Mouse (Mus musculus): Measurements from ENCODE around the gene Rap1a. TPM values are rescaled to one million over a fixed set of nuclear protein-coding genes. Genes with fewer than 3 reads are reported as not detected.

The Rap1a gene
- total and polyA plus RNA-seq, 3 experiments: 17.7 to 121 (median 97.7) TPM

- DNase-seq (ENCODE audit: low spot score) (peak; percentile 70), ATAC-seq (ENCODE audit: extremely low read depth, insufficient number of reproducible peaks, low FRiP score, poor library complexity, severe bottlenecking) (peak; percentile 54)
- H3K27me3 ChIP-seq (ENCODE audit: insufficient read depth, low read length): peaks cover 6% of the 10 kb centered on the region; the same call in 1 of the 2 replicates
- TF ChIP-seq TAL1 (conservative IDR thresholded peaks at IDR 0.05; ENCODE audit: low read depth, low read length) (0 out of 2 replicates have a peak, but pooled peaks have one; percentile 7), GATA1 (IDR thresholded peaks at IDR 0.05; ENCODE audit: borderline replicate concordance, low read length) (no peak), GATA2 (IDR thresholded peaks at IDR 0.05; ENCODE audit: borderline replicate concordance, low read depth, low read length) (no peak), CTCF (IDR thresholded peaks at IDR 0.05; ENCODE audit: low read depth, low read length) (no peak), POLR2AphosphoS5 (IDR thresholded peaks at IDR 0.05; ENCODE audit: insufficient replicate concordance, low read depth, low read length) (no peak)
- H3K36me3 ChIP-seq (replicated peaks): no peaks in the 10 kb centered on the region
- H3K4me3 ChIP-seq (ENCODE audit: low read depth, low read length): no peak overlapping the region
- peaks cover 95% of the 10 kb centered on the region for H3K4me1 ChIP-seq (ENCODE audit: insufficient read depth, low read depth, low read length)
- H3K9me3 ChIP-seq (replicated peaks): no peaks in the 10 kb centered on the region
Observed at GRCm38 (mm10) chr3:105699241-105699933, 101.7 kb downstream of the Rap1a start.

- Histone ChIP-seq H3K27me3 (ENCODE audit: insufficient read depth, low read length) (peaks cover 10% of the 10 kb centered on the region; the same call in 1 of the 2 replicates), H3K9me3 (replicated peaks) (no peaks in the 10 kb centered on the region), H3K4me1 (ENCODE audit: insufficient read depth, low read depth, low read length) (peaks cover 93% of the 10 kb centered on the region), H3K36me3 (replicated peaks) (no peaks in the 10 kb centered on the region), H3K4me3 (ENCODE audit: low read depth, low read length) (no peak overlapping the region)
- peak; percentile 65 for ATAC-seq (ENCODE audit: extremely low read depth, insufficient number of reproducible peaks, low FRiP score, poor library complexity, severe bottlenecking)
- peak; percentile 35 for DNase-seq (ENCODE audit: low spot score)
- TF ChIP-seq GATA1 (IDR thresholded peaks at IDR 0.05; ENCODE audit: borderline replicate concordance, low read length): no peak
- peak; percentile 36 for TF ChIP-seq TAL1 (conservative IDR thresholded peaks at IDR 0.05; ENCODE audit: low read depth, low read length)
Observed at GRCm38 (mm10) chr3:105698311-105698710, 102.8 kb downstream of the Rap1a start.

- H3K4me3 ChIP-seq (ENCODE audit: low read depth, low read length): no peak overlapping the region
- peaks cover 83% of the 10 kb centered on the region for H3K4me1 ChIP-seq (ENCODE audit: insufficient read depth, low read depth, low read length)
- no peak for DNase-seq (ENCODE audit: low spot score)
- ATAC-seq (ENCODE audit: extremely low read depth, insufficient number of reproducible peaks, low FRiP score, poor library complexity, severe bottlenecking): no peak
- H3K9me3 ChIP-seq (replicated peaks): no peaks in the 10 kb centered on the region
- peaks cover 12% of the 10 kb centered on the region; the same call in 1 of the 2 replicates for H3K27me3 ChIP-seq (ENCODE audit: insufficient read depth, low read length)
- TF ChIP-seq TAL1 (conservative IDR thresholded peaks at IDR 0.05; ENCODE audit: low read depth, low read length) (no peak), GATA2 (IDR thresholded peaks at IDR 0.05; ENCODE audit: borderline replicate concordance, low read depth, low read length) (no peak), GATA1 (IDR thresholded peaks at IDR 0.05; ENCODE audit: borderline replicate concordance, low read length) (no peak), POLR2AphosphoS5 (IDR thresholded peaks at IDR 0.05; ENCODE audit: insufficient replicate concordance, low read depth, low read length) (no peak), CTCF (IDR thresholded peaks at IDR 0.05; ENCODE audit: low read depth, low read length) (no peak)
- no peaks in the 10 kb centered on the region for H3K36me3 ChIP-seq (replicated peaks)
Observed at GRCm38 (mm10) chr3:105697148-105697441, 104.0 kb downstream of the Rap1a start.

GRCm38 (mm10) chr3:105696387-105697147 lies 104.6 kb downstream of the Rap1a start:
- Histone ChIP-seq H3K9me3 (replicated peaks) (no peaks in the 10 kb centered on the region), H3K4me1 (ENCODE audit: insufficient read depth, low read depth, low read length) (peaks cover 78% of the 10 kb centered on the region), H3K27me3 (ENCODE audit: insufficient read depth, low read length) (peaks cover 12% of the 10 kb centered on the region; the same call in 1 of the 2 replicates), H3K4me3 (ENCODE audit: low read depth, low read length) (no peak overlapping the region), H3K36me3 (replicated peaks) (no peaks in the 10 kb centered on the region)
- ATAC-seq (ENCODE audit: extremely low read depth, insufficient number of reproducible peaks, low FRiP score, poor library complexity, severe bottlenecking) (no peak), DNase-seq (ENCODE audit: low spot score) (no peak)
- TF ChIP-seq GATA1 (IDR thresholded peaks at IDR 0.05; ENCODE audit: borderline replicate concordance, low read length): no peak
- TF ChIP-seq POLR2AphosphoS5 (IDR thresholded peaks at IDR 0.05; ENCODE audit: insufficient replicate concordance, low read depth, low read length): no peak
- TF ChIP-seq TAL1 (conservative IDR thresholded peaks at IDR 0.05; ENCODE audit: low read depth, low read length): no peak
- TF ChIP-seq GATA2 (IDR thresholded peaks at IDR 0.05; ENCODE audit: borderline replicate concordance, low read depth, low read length): no peak
- TF ChIP-seq CTCF (IDR thresholded peaks at IDR 0.05; ENCODE audit: low read depth, low read length): no peak

GRCm38 (mm10) chr3:105695476-105696386 lies 105.4 kb downstream of the Rap1a start:
- Histone ChIP-seq H3K27me3 (ENCODE audit: insufficient read depth, low read length) (peaks cover 12% of the 10 kb centered on the region; the same call in 1 of the 2 replicates), H3K36me3 (replicated peaks) (no peaks in the 10 kb centered on the region), H3K4me3 (ENCODE audit: low read depth, low read length) (no peak overlapping the region; the same call in 1 of the 2 replicates), H3K4me1 (ENCODE audit: insufficient read depth, low read depth, low read length) (peaks cover 69% of the 10 kb centered on the region), H3K9me3 (replicated peaks) (no peaks in the 10 kb centered on the region)
- ATAC-seq (ENCODE audit: extremely low read depth, insufficient number of reproducible peaks, low FRiP score, poor library complexity, severe bottlenecking) (no peak), DNase-seq (ENCODE audit: low spot score) (no peak)
- no peak for TF ChIP-seq POLR2AphosphoS5 (IDR thresholded peaks at IDR 0.05; ENCODE audit: insufficient replicate concordance, low read depth, low read length)
- TF ChIP-seq CTCF (IDR thresholded peaks at IDR 0.05; ENCODE audit: low read depth, low read length): no peak
- no peak for TF ChIP-seq GATA1 (IDR thresholded peaks at IDR 0.05; ENCODE audit: borderline replicate concordance, low read length)
- TF ChIP-seq TAL1 (conservative IDR thresholded peaks at IDR 0.05; ENCODE audit: low read depth, low read length): no peak
- no peak for TF ChIP-seq GATA2 (IDR thresholded peaks at IDR 0.05; ENCODE audit: borderline replicate concordance, low read depth, low read length)
